ENCODE assay signal across 37 mouse cellular contexts in the genomic region with DNA sequence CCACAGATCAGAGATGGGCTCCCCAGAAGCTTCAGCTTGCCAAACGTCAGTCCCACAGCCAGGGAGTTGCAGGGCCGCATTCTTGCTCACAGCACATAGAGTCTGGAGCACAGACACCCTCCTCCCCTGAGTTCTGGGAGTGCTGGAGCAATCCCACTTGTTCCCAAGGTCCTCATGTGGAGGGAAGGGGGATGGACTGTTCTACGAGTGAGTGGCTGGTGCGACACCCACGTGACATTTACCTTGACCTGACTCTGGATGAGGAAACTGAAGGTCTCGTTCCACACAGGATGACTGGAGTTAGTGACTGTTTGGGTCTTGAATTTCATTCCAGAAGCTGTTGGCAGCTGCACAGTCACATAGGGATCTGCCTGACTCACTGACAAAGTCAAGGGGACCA. TPM values are rescaled to one million over a fixed set of nuclear protein-coding genes. Genes with fewer than 3 reads are reported as not detected.
A peak's percentile ranks its signal among the peaks of the same experiment; 100 is the strongest.
DNase-seq lines count a peak whose midpoint lies in the region; ATAC-seq lines count a peak whose summit lies in the region.
"Had no signal": no experiment of that assay in that cellular context is flagged by ENCODE, and none has a peak within 500 bp of the region (broad histone marks: within the 10 kb centered on the region; RNA-seq: fewer than 3 reads in every experiment).

No protein-coding gene starts in this region.

- no peak for DNase-seq in heart, adult 9 months (ENCODE audit: low spot score in 2 of 2)
- DNase-seq in adrenal gland, adult 18-20 months (ENCODE audit: low spot score in 2 of 2) = peak; percentile 34 to 54
- peak; percentile 85 for DNase-seq in adrenal gland, adult 8-10 months
- DNase-seq in fat pad, adult 2 months (ENCODE audit: extremely low read depth, low read depth, low spot score) = peak; percentile 36
- DNase-seq in hindbrain, embryonic 11.5 days (ENCODE audit: low spot score) = no peak
- no peak for DNase-seq in frontal cortex, postnatal 36 days (ENCODE audit: low spot score in 2 of 2)
- DNase-seq: cerebellum, adult 8-10 months; cerebellum, postnatal 25 days; forebrain, postnatal 0 days; gastrocnemius, postnatal 36 days; heart, adult 2 months; heart, postnatal 14 days; kidney, adult 18-20 months; kidney, postnatal 36 days; lung, postnatal 4 days; right cerebral cortex, postnatal 4 days; thymus, adult 2 months; thymus, postnatal 36 days had no signal

- H3K4me3 ChIP-seq in heart, embryonic 13.5 days = no peak overlapping the region
- no peak overlapping the region for H3K4me3 ChIP-seq in hindbrain, embryonic 11.5 days (ENCODE audit: low read depth, low read length)
- H3K4me3 ChIP-seq: embryonic facial prominence, embryonic 12.5 days; heart, adult 2 months; hindbrain, embryonic 10.5 days; layer of hippocampus, adult 2 months; left cerebral cortex, adult 2 months; limb, embryonic 13.5 days; liver, embryonic 15.5 days; lung, embryonic 15.5 days; megakaryocyte, embryonic 14.5 days; midbrain, embryonic 12.5 days; myocyte; neural tube, embryonic 12.5 days had no signal

- H3K9me3 ChIP-seq in heart, embryonic 13.5 days = no peaks in the 10 kb centered on the region
- no peaks in the 10 kb centered on the region for H3K9me3 ChIP-seq in hindbrain, embryonic 11.5 days (ENCODE audit: control insufficient read depth, low read length)
- H3K9me3 ChIP-seq: embryonic facial prominence, embryonic 12.5 days; hindbrain, embryonic 10.5 days; limb, embryonic 13.5 days; liver, embryonic 15.5 days; lung, embryonic 15.5 days; megakaryocyte, embryonic 14.5 days; midbrain, embryonic 12.5 days; neural tube, embryonic 12.5 days had no signal

- no peaks in the 10 kb centered on the region for H3K36me3 ChIP-seq in heart, embryonic 13.5 days
- no peaks in the 10 kb centered on the region for H3K36me3 ChIP-seq in hindbrain, embryonic 11.5 days (ENCODE audit: control insufficient read depth, insufficient read depth, low read length)
- H3K36me3 ChIP-seq: embryonic facial prominence, embryonic 12.5 days; hindbrain, embryonic 10.5 days; limb, embryonic 13.5 days; liver, embryonic 15.5 days; lung, embryonic 15.5 days; midbrain, embryonic 12.5 days; neural tube, embryonic 12.5 days had no signal

- no peak overlapping the region for H3K4me2 ChIP-seq in heart, embryonic 13.5 days
- H3K4me2 ChIP-seq in hindbrain, embryonic 11.5 days (replicated peaks; ENCODE audit: low read depth, low read length) = no peak overlapping the region
- H3K4me2 ChIP-seq: embryonic facial prominence, embryonic 12.5 days; limb, embryonic 13.5 days; liver, embryonic 15.5 days; lung, embryonic 15.5 days; midbrain, embryonic 12.5 days; neural tube, embryonic 12.5 days had no signal

- H3K4me1 ChIP-seq in heart, embryonic 13.5 days = no peaks in the 10 kb centered on the region
- H3K4me1 ChIP-seq in hindbrain, embryonic 11.5 days (replicated peaks; ENCODE audit: control insufficient read depth, insufficient read depth, low read length) = no peaks in the 10 kb centered on the region
- H3K4me1 ChIP-seq: embryonic facial prominence, embryonic 12.5 days; hindbrain, embryonic 10.5 days; liver, embryonic 15.5 days; lung, embryonic 15.5 days; midbrain, embryonic 12.5 days; neural tube, embryonic 12.5 days had no signal

- 0 out of 2 replicates have a peak overlapping the region, but pooled peaks have one; percentile 5 for H3K9ac ChIP-seq in heart, embryonic 13.5 days
- no peak overlapping the region for H3K9ac ChIP-seq in hindbrain, embryonic 11.5 days (ENCODE audit: low read depth, low read length)
- H3K9ac ChIP-seq: embryonic facial prominence, embryonic 12.5 days; forebrain, postnatal 0 days; limb, embryonic 13.5 days; liver, embryonic 15.5 days; lung, embryonic 15.5 days; midbrain, embryonic 12.5 days; neural tube, embryonic 12.5 days had no signal

- 44% methylated on average over 6 of the region's 6 CpGs for WGBS in heart, embryonic 13.5 days
- WGBS in hindbrain, embryonic 11.5 days = 60% methylated on average over 6 of the region's 6 CpGs

- no peak for ATAC-seq in heart, embryonic 13.5 days (ENCODE audit: extremely low read depth, insufficient number of reproducible peaks, low FRiP score, low TSS enrichment)
- no peak for ATAC-seq in hindbrain, embryonic 11.5 days (ENCODE audit: low FRiP score)
- ATAC-seq: CD4-positive, CD25-positive, alpha-beta regulatory T cell, adult 4 months; forebrain, postnatal 0 days; hindbrain, embryonic 16.5 days had no signal

- H3K27me3 ChIP-seq in heart, embryonic 13.5 days (replicated peaks) = 0 out of 2 replicates have a peak, but pooled peaks cover 3% of the 10 kb centered on the region
- H3K27me3 ChIP-seq in hindbrain, embryonic 11.5 days (ENCODE audit: control insufficient read depth, insufficient read depth, low read length) = no peaks in the 10 kb centered on the region
- H3K27me3 ChIP-seq: embryonic facial prominence, embryonic 12.5 days; limb, embryonic 13.5 days; liver, embryonic 15.5 days; lung, embryonic 15.5 days; midbrain, embryonic 12.5 days; neural tube, embryonic 12.5 days had no signal

- H3K27ac ChIP-seq in heart, embryonic 13.5 days (replicated peaks) = no peak overlapping the region
- no peak overlapping the region for H3K27ac ChIP-seq in hindbrain, embryonic 11.5 days (ENCODE audit: low read depth, low read length)
- H3K27ac ChIP-seq: embryonic facial prominence, embryonic 12.5 days; heart, adult 2 months; hindbrain, embryonic 10.5 days; layer of hippocampus, adult 2 months; left cerebral cortex, adult 2 months; limb, embryonic 13.5 days; liver, embryonic 15.5 days; lung, embryonic 15.5 days; midbrain, embryonic 12.5 days; neural tube, embryonic 12.5 days; stomach, postnatal 0 days had no signal

RNA-seq across cellular contexts. Expression of a gene that starts 5.4 kb away (rescaled TPM):
- not detected in 2 replicates for polyA plus RNA-seq in heart, embryonic 13.5 days (2015; fragmentation: Nextera tagmentation; extraction: Ambion mirVana)
- under 1 TPM in 1 of 2 experiments, not detected in 1; 0.20 TPM for total RNA-seq in adrenal gland, adult 18-20 months (2021)
- under 1 TPM in 1 of 4 experiments, not detected in 3; 0.10 TPM for total RNA-seq in adrenal gland, adult 8-10 months (2022)
- polyA plus RNA-seq in hindbrain, embryonic 11.5 days (2014; fragmentation: Nextera tagmentation; extraction: Ambion mirVana) = 0.09 TPM in 1 of 2 replicates, not detected in the other
- total RNA-seq: forebrain, postnatal 0 days; gastrocnemius, postnatal 36 days; heart, adult 2 months; heart, postnatal 14 days; layer of hippocampus, adult 2 months; left cerebral cortex, adult 2 months; left cerebral cortex, postnatal 25 days had no signal
- polyA plus RNA-seq: CD4-positive, CD25-positive, alpha-beta regulatory T cell, adult 4 months; heart, adult 2 months; hindbrain, embryonic 10.5 days; liver, embryonic 15.5 days; lung, embryonic 15.5 days; midbrain, embryonic 12.5 days; myocyte had no signal

RNA-seq across cellular contexts. Expression of a gene that starts 30.4 kb away (rescaled TPM):
- 0.05 TPM in 1 of 2 replicates, not detected in the other for polyA plus RNA-seq in heart, embryonic 13.5 days (2015; fragmentation: Nextera tagmentation; extraction: Ambion mirVana)
- not detected for total RNA-seq in adrenal gland, adult 18-20 months (2021)
- total RNA-seq in adrenal gland, adult 8-10 months (2022) = not detected
- polyA plus RNA-seq in hindbrain, embryonic 11.5 days (2014; fragmentation: Nextera tagmentation; extraction: Ambion mirVana) = not detected in 2 replicates
- total RNA-seq: forebrain, postnatal 0 days; gastrocnemius, postnatal 36 days; heart, adult 2 months; heart, postnatal 14 days; layer of hippocampus, adult 2 months; left cerebral cortex, adult 2 months; left cerebral cortex, postnatal 25 days had no signal
- polyA plus RNA-seq: forebrain, embryonic 11.5 days; forebrain, postnatal 0 days; hindbrain, embryonic 10.5 days; hindbrain, embryonic 16.5 days; liver, embryonic 15.5 days; midbrain, postnatal 0 days; neural tube, embryonic 12.5 days had no signal

RNA-seq across cellular contexts. Expression of a gene that starts 38.4 kb away (rescaled TPM):
- polyA plus RNA-seq in heart, embryonic 13.5 days (2015; fragmentation: Nextera tagmentation; extraction: Ambion mirVana) = 1.1 and 1.2 TPM in 2 replicates
- total RNA-seq in adrenal gland, adult 18-20 months (2021) = under 1 TPM; 0.36 to 0.38 TPM
- total RNA-seq in adrenal gland, adult 8-10 months (2022) = 1 to 10 TPM in 2 of 4 experiments, under 1 TPM in 2; 0.35 to 1.3 (median 0.99) TPM
- 0.11 and 0.31 TPM in 2 replicates for polyA plus RNA-seq in hindbrain, embryonic 11.5 days (2014; fragmentation: Nextera tagmentation; extraction: Ambion mirVana)
- polyA plus RNA-seq: CD4-positive, CD25-positive, alpha-beta regulatory T cell, adult 4 months; liver, embryonic 15.5 days; spleen, adult 2 months had no signal

Comparison
In these comparisons a context has a peak if more than half of its experiments do, and no peak if none do; other contexts are left out.
1. DNase-seq: peak in adrenal gland, adult 18-20 months (2 of 2), adrenal gland, adult 8-10 months (single experiment) and fat pad, adult 2 months (single experiment); none in heart, adult 9 months (0 of 2), hindbrain, embryonic 11.5 days (single experiment) and frontal cortex, postnatal 36 days (0 of 2).